Mouse (Mus musculus) neural tube, embryonic 14.5 days (tissue): Measurements from ENCODE around the gene L1cam. TPM values are rescaled to one million over a fixed set of nuclear protein-coding genes. Genes with fewer than 3 reads are reported as not detected.
A peak's percentile ranks its signal among the peaks of the same experiment; 100 is the strongest.

Source experiments
- ATAC-seq: fragments of 200-750 bp; cut with Nextera tagmentation; 2 replicates; pipeline ENCODE4 v1.8.0; 2017; ENCODE audit warnings: low read depth, mild to moderate bottlenecking, moderate TSS enrichment, moderate library complexity
- H3K27ac ChIP-seq: fragments of 300-500 bp; sonication (generic); 2 replicates; pipeline ENCODE4 v1.5.1; 2014; ENCODE audit warnings: low read depth, mild to moderate bottlenecking, control low read depth, low read length, moderate library complexity, mixed read lengths
- H3K27me3 ChIP-seq: fragments of 300-500 bp; sonication (generic); 2 replicates; pipeline ENCODE4 v1.6.1; 2014; ENCODE audit warnings: low read length; ENCODE audit not compliant: control insufficient read depth, insufficient read depth
- H3K36me3 ChIP-seq: fragments of 300-500 bp; sonication (generic); 2 replicates; pipeline ENCODE4 v1.6.1; 2014; ENCODE audit warnings: low read length, mixed read lengths; ENCODE audit not compliant: control insufficient read depth, insufficient read depth
- H3K4me1 ChIP-seq: fragments of 300-500 bp; sonication (generic); 2 replicates; pipeline ENCODE4 v1.6.1; 2014; ENCODE audit warnings: low read length; ENCODE audit not compliant: control insufficient read depth, insufficient read depth
- H3K4me2 ChIP-seq: fragments of 300-500 bp; sonication (generic); 2 replicates; pipeline ENCODE4 v1.6.1; 2014; ENCODE audit warnings: mild to moderate bottlenecking, low read depth, low read length, control low read depth
- H3K4me3 ChIP-seq: fragments of 300-500 bp; sonication (generic); 2 replicates; pipeline ENCODE4 v1.5.1; 2014; ENCODE audit warnings: low read depth, low read length, control low read depth, mixed read lengths
- H3K9ac ChIP-seq: fragments of 300-500 bp; sonication (generic); replicated peaks from 2 replicates; pipeline ENCODE4 v1.6.1; 2014; ENCODE audit warnings: low read depth, mild to moderate bottlenecking, control low read depth, low read length, mixed read lengths
- H3K9me3 ChIP-seq: fragments of 300-500 bp; sonication (generic); 2 replicates; pipeline ENCODE4 v1.6.1; 2016; ENCODE audit warnings: low read length; ENCODE audit not compliant: control insufficient read depth
- WGBS: fragments of 180-500 bp; shearing (Covaris S2); extraction: QIAGEN DNeasy Blood & Tissue Kit; methylation state at CpG from one replicate; pipeline ENCODE4 v1.1.7; 2014; 5-methylcytosine and 5-hydroxymethylcytosine counted together
- polyA plus RNA-seq: library from polyadenylated mRNA; unstranded; fragments of >200 nt; fragmentation: Nextera tagmentation; extraction: Ambion mirVana; gene quantifications from 2 replicates; pipeline ENCODE4 v1.2.1, GENCODE M21; 2014

L1cam gene
- polyA plus RNA-seq, 1 experiment from 2014 or later, result 107 TPM

- no peaks in the 10 kb centered on the region for H3K4me1 ChIP-seq
Measured at GRCm38 (mm10) chrX:73867852-73868251, 28.1 kb downstream of the L1cam start.

DNA sequence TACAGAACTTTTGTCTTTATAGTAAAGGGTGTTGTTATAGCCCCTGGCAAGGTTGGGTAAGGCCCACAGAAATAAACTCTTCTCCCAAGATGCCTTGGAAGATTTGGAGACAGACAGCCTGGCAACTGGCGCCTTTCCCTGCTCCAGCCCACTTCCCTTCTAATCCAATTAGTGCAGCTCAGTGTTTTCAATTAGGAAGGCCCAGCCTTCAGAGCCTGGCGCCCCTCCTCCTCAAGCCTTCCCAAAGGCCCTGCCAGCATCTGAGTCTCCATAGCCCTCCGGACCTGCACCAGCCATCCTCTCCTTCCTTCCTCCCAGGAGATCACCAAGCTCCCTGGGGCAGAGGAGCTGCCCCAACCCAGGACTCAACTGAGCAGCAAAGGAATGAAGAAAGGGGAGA is 28.6 kb downstream of the L1cam start:
- Histone ChIP-seq H3K9ac (no peak overlapping the region), H3K4me2 (no peak overlapping the region), H3K27ac (no peak overlapping the region), H3K36me3 (0 out of 2 replicates have a peak, but pooled peaks cover 4% of the 10 kb centered on the region), H3K9me3 (no peaks in the 10 kb centered on the region), H3K27me3 (no peaks in the 10 kb centered on the region), H3K4me1 (no peaks in the 10 kb centered on the region), H3K4me3 (no peak overlapping the region)
- no peak for ATAC-seq
- WGBS, result 32% methylated on average over 3 of the region's 3 CpGs

More at GRCm38 (mm10) chrX:73867852-73868251, 28.1 kb downstream of the L1cam start:
- Histone ChIP-seq H3K27me3 (no peaks in the 10 kb centered on the region), H3K9ac (no peak overlapping the region), H3K4me3 (no peak overlapping the region), H3K4me2 (no peak overlapping the region), H3K36me3 (0 out of 2 replicates have a peak, but pooled peaks cover 4% of the 10 kb centered on the region), H3K27ac (no peak overlapping the region), H3K9me3 (no peaks in the 10 kb centered on the region)
- ATAC-seq, result no peak
- WGBS, result 76% methylated on average over 1 of the region's 1 CpGs

DNA sequence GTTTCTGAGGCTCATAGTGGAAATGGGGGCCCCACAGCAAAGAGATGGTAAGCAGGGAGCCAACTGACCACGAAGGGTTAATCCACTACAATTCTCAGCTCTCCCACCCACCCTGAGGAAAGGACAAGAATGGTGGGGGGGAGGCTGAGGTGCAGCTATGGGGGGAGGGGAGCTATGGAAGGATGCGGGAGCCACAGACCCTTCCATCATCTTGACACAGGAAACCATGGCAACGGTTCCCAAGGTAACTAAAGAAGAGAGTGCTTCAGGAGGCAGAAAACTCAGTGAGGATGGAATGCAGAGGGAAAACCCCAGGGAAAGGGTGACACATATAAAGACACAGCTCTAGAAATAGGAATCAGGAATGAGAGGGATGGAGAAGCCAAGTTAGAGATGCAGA is 31.2 kb downstream of the L1cam start:
- Histone ChIP-seq H3K27ac (no peak overlapping the region), H3K9ac (no peak overlapping the region), H3K9me3 (no peaks in the 10 kb centered on the region), H3K4me3 (no peak overlapping the region), H3K4me1 (no peaks in the 10 kb centered on the region), H3K27me3 (no peaks in the 10 kb centered on the region), H3K36me3 (0 out of 2 replicates have a peak, but pooled peaks cover 4% of the 10 kb centered on the region), H3K4me2 (no peak overlapping the region)
- peak; percentile 80 for ATAC-seq
- 43% methylated on average over 3 of the region's 3 CpGs for WGBS

DNA sequence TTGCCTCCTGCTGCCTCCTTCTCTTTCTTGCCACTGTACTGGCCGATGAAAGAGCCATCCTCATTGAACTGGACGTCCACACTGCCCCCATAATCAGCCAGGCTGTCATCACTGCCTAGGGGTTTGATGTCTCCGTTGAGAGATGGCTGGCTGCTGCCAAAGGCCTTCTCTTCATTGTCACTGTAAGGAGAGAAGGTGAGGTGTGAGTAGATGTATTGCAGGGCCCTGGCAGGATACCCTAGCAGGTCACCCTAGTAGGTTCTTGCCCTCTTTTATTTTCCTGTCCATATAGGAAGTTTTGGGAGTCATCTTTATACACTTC is 40.9 kb downstream of the L1cam start:
- no peak overlapping the region for H3K9ac ChIP-seq
- H3K36me3 ChIP-seq, result no peaks in the 10 kb centered on the region
- no peak for ATAC-seq
- H3K9me3 ChIP-seq, result no peaks in the 10 kb centered on the region
- no peak overlapping the region for H3K4me3 ChIP-seq
- no peak overlapping the region for H3K4me2 ChIP-seq
- WGBS, result 86% methylated on average over 3 of the region's 3 CpGs
- no peaks in the 10 kb centered on the region for H3K4me1 ChIP-seq
- no peak overlapping the region for H3K27ac ChIP-seq
- H3K27me3 ChIP-seq, result no peaks in the 10 kb centered on the region

DNA sequence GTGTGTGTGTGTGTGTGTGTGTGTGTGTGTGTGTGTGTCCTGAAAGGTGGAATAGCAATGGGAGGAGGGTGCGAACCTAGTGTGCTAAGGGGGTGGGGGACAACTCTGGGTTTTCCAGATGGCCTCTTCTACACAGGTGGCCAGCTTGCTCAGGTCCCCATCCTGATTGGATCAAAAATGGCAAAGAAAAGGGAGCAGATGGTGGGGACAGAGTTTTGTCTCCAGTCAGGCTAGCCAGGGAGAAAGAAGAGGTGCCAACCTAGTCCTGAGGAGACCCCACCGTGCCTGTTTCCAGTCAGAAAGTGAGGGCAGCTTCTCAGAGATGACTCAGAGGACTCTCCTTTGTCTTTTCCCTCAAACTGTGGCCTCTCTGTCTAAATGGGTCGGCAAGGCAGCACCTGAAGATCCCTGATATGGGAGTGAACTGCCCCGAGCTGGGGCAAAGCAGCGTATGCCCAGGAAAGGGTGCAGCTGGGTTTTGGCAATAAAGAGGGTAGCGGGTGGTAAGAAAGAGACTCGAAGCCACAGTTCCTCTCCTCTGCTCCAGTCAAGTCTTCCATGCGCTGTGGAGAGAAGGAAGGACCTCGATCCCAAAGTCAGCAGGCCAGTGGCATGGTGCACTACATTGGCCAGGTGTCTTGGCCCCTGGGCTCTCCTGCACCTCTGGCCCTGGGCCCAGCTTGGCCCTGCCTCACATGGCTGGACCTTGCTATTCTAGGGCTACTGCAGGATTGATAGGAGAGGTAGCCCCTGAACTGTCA is 41.4 kb downstream of the L1cam start:
- no peak overlapping the region for H3K27ac ChIP-seq
- no peaks in the 10 kb centered on the region for H3K27me3 ChIP-seq
- H3K4me3 ChIP-seq, result no peak overlapping the region
- H3K4me1 ChIP-seq, result no peaks in the 10 kb centered on the region
- H3K9me3 ChIP-seq, result no peaks in the 10 kb centered on the region
- no peak overlapping the region for H3K4me2 ChIP-seq
- H3K36me3 ChIP-seq, result no peaks in the 10 kb centered on the region
- ATAC-seq, result no peak
- H3K9ac ChIP-seq, result no peak overlapping the region
- 84% methylated on average over 8 of the region's 9 CpGs for WGBS

GRCm38 (mm10) chrX:73836691-73837090 is 59.2 kb downstream of the L1cam start:
- Histone ChIP-seq H3K9ac (no peak overlapping the region), H3K36me3 (no peaks in the 10 kb centered on the region), H3K27ac (no peak overlapping the region), H3K4me3 (no peak overlapping the region), H3K4me1 (no peaks in the 10 kb centered on the region), H3K4me2 (no peak overlapping the region), H3K9me3 (no peaks in the 10 kb centered on the region), H3K27me3 (no peaks in the 10 kb centered on the region)
- 80% methylated on average over 3 of the region's 3 CpGs for WGBS
- no peak for ATAC-seq

- Histone ChIP-seq H3K4me3 (no peak overlapping the region), H3K9ac (no peak overlapping the region), H3K36me3 (no peaks in the 10 kb centered on the region), H3K4me1 (no peaks in the 10 kb centered on the region), H3K27ac (no peak overlapping the region), H3K4me2 (no peak overlapping the region), H3K9me3 (no peaks in the 10 kb centered on the region), H3K27me3 (no peaks in the 10 kb centered on the region)
- no peak for ATAC-seq
- WGBS, result 89% methylated on average over 1 of the region's 1 CpGs
Measured at GRCm38 (mm10) chrX:73835731-73836130, 60.2 kb downstream of the L1cam start.

- H3K9me3 ChIP-seq, result no peaks in the 10 kb centered on the region
- WGBS, result 20% methylated on average over 55 of the region's 84 CpGs
- H3K27me3 ChIP-seq, result no peaks in the 10 kb centered on the region
- no peaks in the 10 kb centered on the region for H3K36me3 ChIP-seq
- peak within 1 kb of the TSS; percentile 55 for H3K4me3 ChIP-seq
- peak within 1 kb of the TSS; percentile 81 for H3K9ac ChIP-seq
- 0 out of 2 replicates have a peak, but pooled peaks cover 3% of the 10 kb centered on the region for H3K4me1 ChIP-seq
- peak; percentile 91 for ATAC-seq
- H3K4me2 ChIP-seq, result peak within 1 kb of the TSS; percentile 58
- peak within 1 kb of the TSS; percentile 85 for H3K27ac ChIP-seq
Measured at GRCm38 (mm10) chrX:73824185-73825151, 71.4 kb downstream of the L1cam start, which contains the start of gene Pdzd4. Gene Pdzd4 (minus strand): TSS chrX:73824969.

DNA sequence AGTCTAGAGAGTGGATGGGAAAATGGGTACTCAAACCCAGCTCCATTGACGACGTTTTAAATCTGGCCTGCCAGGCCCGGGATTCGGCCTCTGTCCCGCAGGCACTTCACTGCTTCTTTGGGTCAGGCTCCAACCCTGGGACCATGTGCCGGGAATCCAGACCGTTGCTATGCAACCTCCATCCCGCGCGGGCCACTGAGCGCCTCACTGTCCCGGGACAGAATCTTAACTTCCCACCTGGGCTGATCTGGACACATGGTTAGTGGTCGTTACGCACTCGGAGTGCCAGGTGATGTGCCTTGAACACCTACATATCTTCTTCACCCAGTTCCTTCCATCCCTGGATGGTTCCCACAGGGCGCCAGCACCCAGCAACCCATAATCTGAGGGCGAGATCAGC is 72.2 kb downstream of the L1cam start:
- Histone ChIP-seq H3K4me1 (0 out of 2 replicates have a peak, but pooled peaks cover 3% of the 10 kb centered on the region), H3K9ac (peak overlapping the region; percentile 81), H3K27me3 (no peaks in the 10 kb centered on the region), H3K36me3 (no peaks in the 10 kb centered on the region), H3K4me2 (peak overlapping the region; percentile 58), H3K27ac (no peak overlapping the region), H3K4me3 (peak overlapping the region; percentile 55), H3K9me3 (no peaks in the 10 kb centered on the region)
- WGBS, result 19% methylated on average over 17 of the region's 17 CpGs
- ATAC-seq, result peak; percentile 28
